Mouse (Mus musculus) kidney, adult 2 months (tissue): ENCODE results near the gene Nedd8.

Experiments used
- CTCF ChIP-seq: fragments of 200-500 bp; conservative IDR thresholded peaks from 2 replicates; pipeline ENCODE4 v1.5.1; 2011; ENCODE audit warnings: low read depth, mild to moderate bottlenecking, control low read depth, low read length, moderate library complexity, mixed read lengths; ENCODE audit not compliant: insufficient read depth, insufficient read length
- POLR2A ChIP-seq: fragments of 200-500 bp; IDR thresholded peaks from one replicate; pipeline ENCODE4 v1.6.1; 2011; ENCODE audit warnings: low read depth, low read length, control low read depth

GRCm38 (mm10) chr14:55616844-55617243, 55.1 kb downstream of the Nedd8 start:
- TF ChIP-seq CTCF (no peak), POLR2A (no peak)
